Mouse (Mus musculus) forebrain, postnatal 0 days (tissue): ENCODE data around the gene Ankrd45. TPM values are rescaled to one million over a fixed set of nuclear protein-coding genes. Genes with fewer than 3 reads are reported as not detected.
"Not testable (repeated sequence)": the region's sequence is repeated elsewhere in the genome, so short reads cannot be mapped to it uniquely, and the experiment has no call there.

Experiments used
- ATAC-seq: fragments of 200-750 bp; cut with Nextera tagmentation; 2 replicates; pipeline ENCODE4 v1.8.0; 2017; ENCODE audit warnings: mild to moderate bottlenecking, moderate library complexity
- DNase-seq: peaks from one replicate; pipeline ENCODE4 v3.0.0-alpha.2; 2015
- H3K27ac ChIP-seq: fragments of 300-500 bp; sonication (generic); 2 replicates; pipeline ENCODE4 v1.5.1; 2014; ENCODE audit warnings: low read depth, mild to moderate bottlenecking, antibody characterized with exemption, low read length, moderate library complexity, mixed read lengths
- H3K27me3 ChIP-seq: fragments of 300-500 bp; sonication (generic); 2 replicates; pipeline ENCODE4 v1.6.1; 2014; ENCODE audit warnings: mild to moderate bottlenecking, low read length, mixed read lengths; ENCODE audit not compliant: insufficient read depth
- H3K36me3 ChIP-seq: fragments of 300-500 bp; sonication (generic); 2 replicates; pipeline ENCODE4 v1.6.1; 2014; ENCODE audit warnings: mild to moderate bottlenecking, moderate library complexity; ENCODE audit not compliant: insufficient read depth
- H3K4me1 ChIP-seq: fragments of 300-500 bp; sonication (generic); 2 replicates; pipeline ENCODE4 v1.6.1; 2014; ENCODE audit warnings: antibody characterized with exemption; ENCODE audit not compliant: insufficient read depth
- H3K4me2 ChIP-seq: fragments of 300-500 bp; sonication (generic); 2 replicates; pipeline ENCODE4 v1.6.1; 2014; ENCODE audit warnings: low read depth, mild to moderate bottlenecking, moderate library complexity
- H3K4me3 ChIP-seq: fragments of 300-500 bp; sonication (generic); 2 replicates; pipeline ENCODE4 v1.5.1; 2014; ENCODE audit warnings: low read depth, low read length, mixed read lengths
- H3K9ac ChIP-seq: fragments of 300-500 bp; sonication (generic); 2 replicates; pipeline ENCODE4 v1.6.1; 2014; ENCODE audit warnings: mild to moderate bottlenecking
- H3K9me3 ChIP-seq: fragments of 300-500 bp; sonication (generic); 2 replicates; pipeline ENCODE4 v1.6.1; 2016; ENCODE audit warnings: low read length
- CTCF ChIP-seq: sonication (generic); IDR thresholded peaks from 2 replicates; pipeline ENCODE4 v1.5.1; 2016; ENCODE audit warnings: antibody characterized with exemption, control low read depth, low read depth
- WGBS: fragments of 180-500 bp; shearing (Covaris S2); extraction: QIAGEN DNeasy Blood & Tissue Kit; methylation state at CpG from one replicate; pipeline ENCODE4 v1.1.7; 2014; 5-methylcytosine and 5-hydroxymethylcytosine counted together
- polyA plus RNA-seq: library from polyadenylated mRNA; unstranded; fragments of >200 nt; fragmentation: Nextera tagmentation; extraction: Ambion mirVana; gene quantifications from 2 replicates; pipeline ENCODE4 v1.2.1, GENCODE M21; 2015
- total RNA-seq: library from RNA; depleted of rRNA; stranded (reverse); fragments of >200 nt; gene quantifications from 2 replicates; pipeline ENCODE4 v1.2.3, GENCODE M21; 2014

The Ankrd45 gene
- total and polyA plus RNA-seq, 2 experiments from 2014 or later, result 28.1 to 33.2 TPM

GRCm38 (mm10) chr1:161130726-161131664, 11.5 kb upstream of the Ankrd45 start, which contains the start of gene Klhl20:
Gene Klhl20 (minus strand): TSS chr1:161131511.
- ATAC-seq (peak; percentile 99), DNase-seq (peak; percentile 98)
- Histone ChIP-seq H3K4me3 (peak within 1 kb of the TSS; percentile 67), H3K4me1 (peaks cover 9% of the 10 kb centered on the region; the same call in 1 of the 2 replicates), H3K36me3 (peaks cover 4% of the 10 kb centered on the region; the same call in 1 of the 2 replicates), H3K9me3 (no peaks in the 10 kb centered on the region), H3K9ac (peak within 1 kb of the TSS; percentile 71), H3K4me2 (peak within 1 kb of the TSS; percentile 82), H3K27ac (peak within 1 kb of the TSS; percentile 83), H3K27me3 (no peaks in the 10 kb centered on the region)
- 2% methylated on average over 41 of the region's 41 CpGs for WGBS
- TF ChIP-seq CTCF, result 0 out of 2 replicates have a peak, but pooled peaks have one; percentile 8

- DNase-seq, result no peak
- Histone ChIP-seq H3K27ac (no peak overlapping the region), H3K4me3 (no peak overlapping the region), H3K4me2 (no peak overlapping the region), H3K36me3 (no peaks in the 10 kb centered on the region), H3K4me1 (0 out of 2 replicates have a peak, but pooled peaks cover 3% of the 10 kb centered on the region), H3K9ac (no peak overlapping the region), H3K27me3 (no peaks in the 10 kb centered on the region; the same call in 1 of the 2 replicates), H3K9me3 (no peaks in the 10 kb centered on the region)
- ATAC-seq, result no peak
- no peak for TF ChIP-seq CTCF
- 92% methylated on average over 2 of the region's 2 CpGs for WGBS
Measured at GRCm38 (mm10) chr1:161139496-161139895, 3.0 kb upstream of the Ankrd45 start.

GRCm38 (mm10) chr1:161140026-161140762, 2.3 kb upstream of the Ankrd45 start:
- DNase-seq, result no peak
- 87% methylated on average over 9 of the region's 9 CpGs for WGBS
- no peak overlapping the region for H3K9ac ChIP-seq
- H3K27ac ChIP-seq, result no peak overlapping the region
- H3K4me3 ChIP-seq, result no peak overlapping the region
- TF ChIP-seq CTCF, result no peak
- H3K36me3 ChIP-seq, result no peaks in the 10 kb centered on the region
- no peak for ATAC-seq
- no peaks in the 10 kb centered on the region; the same call in 1 of the 2 replicates for H3K27me3 ChIP-seq
- no peaks in the 10 kb centered on the region for H3K9me3 ChIP-seq
- H3K4me1 ChIP-seq, result 0 out of 2 replicates have a peak, but pooled peaks cover 3% of the 10 kb centered on the region
- no peak overlapping the region for H3K4me2 ChIP-seq

- peak; percentile 27 for DNase-seq
- WGBS, result 84% methylated on average over 7 of the region's 7 CpGs
Measured at GRCm38 (mm10) chr1:161143216-161143615, 725 bp downstream of the Ankrd45 start.

GRCm38 (mm10) chr1:161145611-161146010, 3.1 kb downstream of the Ankrd45 start:
- H3K27ac ChIP-seq, H3K9me3 ChIP-seq, ATAC-seq, H3K4me2 ChIP-seq, H3K9ac ChIP-seq, H3K4me3 ChIP-seq, H3K27me3 ChIP-seq, H3K36me3 ChIP-seq, H3K4me1 ChIP-seq, DNase-seq: not testable (repeated sequence)
- 88% methylated on average over 8 of the region's 8 CpGs for WGBS

More at GRCm38 (mm10) chr1:161143216-161143615, 725 bp downstream of the Ankrd45 start:
- Histone ChIP-seq H3K27ac (peak overlapping the region; percentile 21; the same call in 1 of the 2 replicates), H3K36me3 (no peaks in the 10 kb centered on the region; the same call in 1 of the 2 replicates), H3K9me3 (no peaks in the 10 kb centered on the region), H3K9ac (no peak overlapping the region), H3K4me3 (peak overlapping the region; percentile 48), H3K4me1 (0 out of 2 replicates have a peak, but pooled peaks cover 3% of the 10 kb centered on the region), H3K4me2 (peak overlapping the region; percentile 88), H3K27me3 (no peaks in the 10 kb centered on the region)
- ATAC-seq, result peak; percentile 16; the same call in 1 of the 2 replicates
- no peak for TF ChIP-seq CTCF

- 80% methylated on average over 2 of the region's 2 CpGs for WGBS
- H3K4me2 ChIP-seq, result no peak overlapping the region
- ATAC-seq (no peak), DNase-seq (no peak)
- no peak for TF ChIP-seq CTCF
- no peaks in the 10 kb centered on the region for H3K4me1 ChIP-seq
- H3K27me3 ChIP-seq, result no peaks in the 10 kb centered on the region
- H3K27ac ChIP-seq, result no peak overlapping the region
- H3K9ac ChIP-seq, result no peak overlapping the region
- no peaks in the 10 kb centered on the region for H3K9me3 ChIP-seq
- no peak overlapping the region for H3K4me3 ChIP-seq
- H3K36me3 ChIP-seq, result no peaks in the 10 kb centered on the region; the same call in 1 of the 2 replicates
Measured at GRCm38 (mm10) chr1:161147888-161148287, 5.4 kb downstream of the Ankrd45 start.
